Mouse (Mus musculus): Measurements from ENCODE around the gene Ankmy2. TPM values are rescaled to one million over a fixed set of nuclear protein-coding genes. Genes with fewer than 3 reads are reported as not detected.

Ankmy2 gene
- polyA plus RNA-seq (2012; rRNA removed) = 7.4 and 7.6 TPM in 2 replicates

DNA sequence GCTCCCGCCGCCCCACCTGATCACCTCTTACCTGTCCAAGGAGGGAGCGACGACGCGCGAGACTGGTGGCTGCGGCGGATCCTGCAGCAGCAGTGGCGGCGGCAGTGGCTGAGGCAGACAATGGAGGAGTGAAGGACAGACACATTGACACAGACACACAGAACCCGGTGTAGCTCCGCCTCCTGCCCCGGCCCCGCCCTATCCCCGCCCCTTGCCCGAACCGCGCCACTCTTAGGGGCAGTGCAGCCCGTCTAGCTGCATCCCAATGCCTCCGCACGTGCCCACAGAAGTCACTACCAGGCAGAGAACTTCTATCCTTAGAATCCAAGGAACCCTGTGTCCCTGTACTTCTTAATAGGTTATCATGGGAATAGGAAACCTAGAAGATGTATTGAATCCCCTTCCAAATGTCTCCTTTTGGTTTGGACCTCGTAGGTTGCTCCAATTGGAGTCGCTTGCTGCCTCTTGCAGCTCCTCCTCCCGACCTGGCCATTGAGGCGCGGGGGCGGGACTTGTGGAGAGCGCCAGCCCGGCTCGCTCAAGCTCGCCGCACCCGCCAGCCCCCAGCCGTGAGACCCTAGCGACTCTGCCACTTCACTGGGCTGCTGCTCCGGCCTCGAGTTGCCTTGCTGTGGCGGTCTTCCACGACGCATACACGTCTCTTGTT lies at the start of gene Ankmy2:
TSS of gene Ankmy2 (plus strand) at position 478 of the 667 bp plus-strand sequence.
- Histone ChIP-seq H3K4me3 (ENCODE audit: control insufficient read depth, insufficient read depth, low read length) (peak within 1 kb of the TSS; percentile 92), H3K4me1 (replicated peaks; ENCODE audit: control insufficient read depth, insufficient read depth, low read length) (peaks cover 10% of the 10 kb centered on the region), H3K36me3 (ENCODE audit: control insufficient read depth, insufficient read depth, low read length) (no peaks in the 10 kb centered on the region), H3K27me3 (ENCODE audit: control insufficient read depth, insufficient read depth, low read length) (no peaks in the 10 kb centered on the region), H3K27ac (ENCODE audit: control insufficient read depth, insufficient read depth, low read length) (peak within 1 kb of the TSS; percentile 87)
- TF ChIP-seq POLR2A (IDR thresholded peaks at IDR 0.05; ENCODE audit: control insufficient read depth, extremely low read depth, insufficient read depth, low read length, poor library complexity) (peak; percentile 72; the same call in 1 of the 2 replicates), CTCF (IDR thresholded peaks at IDR 0.05; ENCODE audit: borderline replicate concordance, control insufficient read depth, extremely low read depth, insufficient read depth, low read length, poor library complexity) (no peak)
- under 1% methylated on average over 42 of the region's 42 CpGs for WGBS
- peak; percentile 87 for DNase-seq

DNA sequence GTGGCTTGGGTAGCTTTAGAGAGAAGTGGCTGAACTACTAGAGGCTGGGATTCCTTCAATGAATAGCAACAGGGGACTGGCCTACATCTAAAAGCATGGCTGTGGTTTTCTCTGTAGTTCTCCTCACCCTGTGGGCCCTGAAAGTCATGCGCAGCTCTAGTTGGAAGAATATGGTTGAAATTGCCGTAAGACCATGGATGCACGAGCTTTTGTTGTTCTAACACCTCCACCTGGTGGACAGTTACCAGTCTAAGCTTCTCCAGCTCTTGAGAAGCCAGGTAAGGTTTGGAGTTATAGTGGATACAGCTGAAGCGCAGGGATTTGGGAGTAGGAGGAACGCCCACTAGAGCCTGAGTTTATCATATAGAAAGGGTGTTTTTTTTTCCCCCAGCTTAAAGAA lies 48.5 kb upstream of the Ankmy2 start:
- 93% methylated on average over 5 of the region's 5 CpGs for WGBS
- no peak overlapping the region for H3K4me3 ChIP-seq (ENCODE audit: control insufficient read depth, insufficient read depth, low read length)
- DNase-seq = no peak
- TF ChIP-seq POLR2A (IDR thresholded peaks at IDR 0.05; ENCODE audit: control insufficient read depth, extremely low read depth, insufficient read depth, low read length, poor library complexity) (no peak), CTCF (IDR thresholded peaks at IDR 0.05; ENCODE audit: borderline replicate concordance, control insufficient read depth, extremely low read depth, insufficient read depth, low read length, poor library complexity) (no peak)
- H3K36me3 ChIP-seq (ENCODE audit: control insufficient read depth, insufficient read depth, low read length) = peaks cover 25% of the 10 kb centered on the region
- no peaks in the 10 kb centered on the region for H3K4me1 ChIP-seq (replicated peaks; ENCODE audit: control insufficient read depth, insufficient read depth, low read length)
- no peak overlapping the region for H3K27ac ChIP-seq (ENCODE audit: control insufficient read depth, insufficient read depth, low read length)
- H3K27me3 ChIP-seq (ENCODE audit: control insufficient read depth, insufficient read depth, low read length) = no peaks in the 10 kb centered on the region

DNA sequence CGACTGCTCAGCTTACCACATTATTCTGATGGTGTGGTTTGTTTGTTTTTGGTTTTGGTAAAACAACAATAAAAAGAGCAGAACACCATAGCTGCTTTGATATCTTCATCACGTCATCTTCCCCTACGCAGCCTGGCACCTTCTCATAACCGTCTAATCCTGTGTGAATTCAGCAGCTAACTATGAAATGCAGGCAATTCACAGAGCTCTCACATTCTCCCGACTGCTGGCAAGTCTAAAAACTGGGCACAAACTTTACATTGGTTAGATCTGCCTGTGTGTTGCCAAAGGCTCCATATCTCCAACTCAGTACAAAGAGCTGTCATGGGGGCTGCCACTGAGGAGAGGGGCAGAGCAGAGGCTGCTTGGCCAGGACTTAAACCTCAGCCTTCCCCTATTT lies 46.5 kb upstream of the Ankmy2 start:
- TF ChIP-seq CTCF (IDR thresholded peaks at IDR 0.05; ENCODE audit: borderline replicate concordance, control insufficient read depth, extremely low read depth, insufficient read depth, low read length, poor library complexity) (no peak), POLR2A (IDR thresholded peaks at IDR 0.05; ENCODE audit: control insufficient read depth, extremely low read depth, insufficient read depth, low read length, poor library complexity) (no peak)
- WGBS = 95% methylated on average over 5 of the region's 5 CpGs
- H3K4me1 ChIP-seq (replicated peaks; ENCODE audit: control insufficient read depth, insufficient read depth, low read length) = no peaks in the 10 kb centered on the region
- no peak overlapping the region for H3K4me3 ChIP-seq (ENCODE audit: control insufficient read depth, insufficient read depth, low read length)
- H3K27me3 ChIP-seq (ENCODE audit: control insufficient read depth, insufficient read depth, low read length) = no peaks in the 10 kb centered on the region
- H3K27ac ChIP-seq (ENCODE audit: control insufficient read depth, insufficient read depth, low read length) = no peak overlapping the region
- H3K36me3 ChIP-seq (ENCODE audit: control insufficient read depth, insufficient read depth, low read length) = peaks cover 23% of the 10 kb centered on the region
- DNase-seq = no peak

- H3K4me3 ChIP-seq (ENCODE audit: control insufficient read depth, insufficient read depth, low read length) = no peak overlapping the region
- no peaks in the 10 kb centered on the region for H3K4me1 ChIP-seq (replicated peaks; ENCODE audit: control insufficient read depth, insufficient read depth, low read length)
- H3K27me3 ChIP-seq (ENCODE audit: control insufficient read depth, insufficient read depth, low read length) = no peaks in the 10 kb centered on the region
- no peak for DNase-seq
- 97% methylated on average over 5 of the region's 5 CpGs for WGBS
- peaks cover 23% of the 10 kb centered on the region for H3K36me3 ChIP-seq (ENCODE audit: control insufficient read depth, insufficient read depth, low read length)
- no peak overlapping the region for H3K27ac ChIP-seq (ENCODE audit: control insufficient read depth, insufficient read depth, low read length)
- TF ChIP-seq CTCF (IDR thresholded peaks at IDR 0.05; ENCODE audit: borderline replicate concordance, control insufficient read depth, extremely low read depth, insufficient read depth, low read length, poor library complexity) = no peak
- no peak for TF ChIP-seq POLR2A (IDR thresholded peaks at IDR 0.05; ENCODE audit: control insufficient read depth, extremely low read depth, insufficient read depth, low read length, poor library complexity)
Observed at GRCm38 (mm10) chr12:36111110-36111509, 45.8 kb upstream of the Ankmy2 start.

- WGBS = over 99% methylated on average over 3 of the region's 3 CpGs
Observed at GRCm38 (mm10) chr12:36112081-36112480, 44.8 kb upstream of the Ankmy2 start.

DNA sequence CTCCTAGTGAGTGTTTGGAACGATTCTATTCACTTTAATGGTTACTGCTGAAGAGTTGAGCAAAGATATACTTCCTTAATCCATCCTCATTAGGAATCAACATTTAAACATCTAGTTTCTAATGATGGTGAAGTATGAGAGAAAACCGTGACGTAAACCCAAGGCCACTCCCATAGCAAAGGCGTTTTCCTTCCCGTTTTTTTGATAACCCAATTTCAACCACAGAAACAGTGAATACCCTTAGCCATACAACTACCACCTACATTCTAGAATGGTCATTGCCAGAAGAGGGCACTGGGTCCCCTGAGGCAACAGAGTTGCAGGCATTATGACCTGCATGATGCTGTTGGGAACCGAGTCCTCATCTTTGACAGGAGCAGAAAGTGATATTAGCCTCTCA lies 39.8 kb upstream of the Ankmy2 start:
- Histone ChIP-seq H3K4me1 (replicated peaks; ENCODE audit: control insufficient read depth, insufficient read depth, low read length) (no peaks in the 10 kb centered on the region), H3K36me3 (ENCODE audit: control insufficient read depth, insufficient read depth, low read length) (peaks cover 12% of the 10 kb centered on the region; the same call in 1 of the 2 replicates), H3K27me3 (ENCODE audit: control insufficient read depth, insufficient read depth, low read length) (no peaks in the 10 kb centered on the region), H3K4me3 (ENCODE audit: control insufficient read depth, insufficient read depth, low read length) (no peak overlapping the region), H3K27ac (ENCODE audit: control insufficient read depth, insufficient read depth, low read length) (no peak overlapping the region)
- DNase-seq = no peak
- TF ChIP-seq CTCF (IDR thresholded peaks at IDR 0.05; ENCODE audit: borderline replicate concordance, control insufficient read depth, extremely low read depth, insufficient read depth, low read length, poor library complexity) (no peak), POLR2A (IDR thresholded peaks at IDR 0.05; ENCODE audit: control insufficient read depth, extremely low read depth, insufficient read depth, low read length, poor library complexity) (no peak)
- 84% methylated on average over 6 of the region's 6 CpGs for WGBS

More at GRCm38 (mm10) chr12:36112081-36112480, 44.8 kb upstream of the Ankmy2 start:
- Histone ChIP-seq H3K4me1 (replicated peaks; ENCODE audit: control insufficient read depth, insufficient read depth, low read length) (no peaks in the 10 kb centered on the region), H3K4me3 (ENCODE audit: control insufficient read depth, insufficient read depth, low read length) (no peak overlapping the region), H3K36me3 (ENCODE audit: control insufficient read depth, insufficient read depth, low read length) (peaks cover 23% of the 10 kb centered on the region), H3K27me3 (ENCODE audit: control insufficient read depth, insufficient read depth, low read length) (no peaks in the 10 kb centered on the region), H3K27ac (ENCODE audit: control insufficient read depth, insufficient read depth, low read length) (no peak overlapping the region)
- TF ChIP-seq CTCF (IDR thresholded peaks at IDR 0.05; ENCODE audit: borderline replicate concordance, control insufficient read depth, extremely low read depth, insufficient read depth, low read length, poor library complexity) = no peak
- no peak for TF ChIP-seq POLR2A (IDR thresholded peaks at IDR 0.05; ENCODE audit: control insufficient read depth, extremely low read depth, insufficient read depth, low read length, poor library complexity)
- no peak for DNase-seq
